Mouse (Mus musculus) CH12.LX (cell line): ENCODE results near the gene 6430531B16Rik. TPM values are rescaled to one million over a fixed set of nuclear protein-coding genes. Genes with fewer than 3 reads are reported as not detected.
A peak's percentile ranks its signal among the peaks of the same experiment; 100 is the strongest.

Experiments used
- DNase-seq: peaks from one replicate; pipeline ENCODE4 v3.0.0-alpha.2; 2013; ENCODE audit errors: extremely low read depth
- H3K27ac ChIP-seq: 2 replicates; pipeline ENCODE4 v1.5.1; 2012; ENCODE audit warnings: low read depth, mild to moderate bottlenecking, control low read depth, moderate library complexity; ENCODE audit not compliant: insufficient read depth
- H3K27me3 ChIP-seq: replicated peaks from 2 replicates; pipeline ENCODE3; 2012; ENCODE audit warnings: inconsistent platforms
- H3K36me3 ChIP-seq, 2 experiments: replicated peaks in 1 of 2; 2 replicates each; pipeline versions ENCODE3 to v1.6.1; 2012; ENCODE audit warnings: inconsistent platforms in 1 of 2, low read length in 1 of 2, mild to moderate bottlenecking in 1 of 2, mixed read lengths in 1 of 2, moderate library complexity in 1 of 2; ENCODE audit not compliant: control insufficient read depth in 1 of 2, insufficient read depth in 1 of 2
- H3K4me1 ChIP-seq, 2 experiments: 2 replicates each; pipeline ENCODE4 v1.6.1; 2012; ENCODE audit warnings: inconsistent platforms in 1 of 2, moderate library complexity in 1 of 2; ENCODE audit not compliant: insufficient read depth in 2 of 2, control insufficient read depth in 1 of 2
- H3K4me2 ChIP-seq: 2 replicates; pipeline ENCODE4 v1.6.1; 2012; ENCODE audit warnings: low read depth, mild to moderate bottlenecking, control low read depth; ENCODE audit not compliant: poor library complexity, insufficient read depth, severe bottlenecking
- H3K4me3 ChIP-seq, 3 experiments: fragments of 150-350 bp in 1 of 3; sonication (generic) in 1 of 3; replicated peaks in 1 of 3; 2 replicates each; pipeline versions ENCODE3 to v1.5.1; 2011 to 2012; ENCODE audit warnings: low read depth in 2 of 3, low read length in 2 of 3, mild to moderate bottlenecking in 2 of 3, moderate library complexity in 2 of 3, control low read depth in 1 of 3, improper control_type of control experiment in 1 of 3, inconsistent platforms in 1 of 3, mixed read lengths in 1 of 3; ENCODE audit not compliant: poor library complexity in 1 of 3
- H3K79me2 ChIP-seq: replicated peaks from 2 replicates; pipeline ENCODE4 v1.6.1; 2012; ENCODE audit warnings: mild to moderate bottlenecking, moderate library complexity; ENCODE audit not compliant: control insufficient read depth, poor library complexity, insufficient read depth, severe bottlenecking; ENCODE audit errors: extremely low read depth
- H3K9ac ChIP-seq: 2 replicates; pipeline ENCODE4 v1.6.1; 2012; ENCODE audit warnings: low read depth, mild to moderate bottlenecking, control low read depth, moderate library complexity; ENCODE audit not compliant: insufficient read depth
- H3K9me3 ChIP-seq: replicated peaks from 2 replicates; pipeline ENCODE3; 2012; ENCODE audit warnings: low read length, inconsistent platforms, mixed read lengths
- CHD1 ChIP-seq: IDR thresholded peaks from 2 replicates; pipeline ENCODE4 v1.6.1; 2012; ENCODE audit warnings: low read depth, low read length, improper control_type of control experiment, inconsistent platforms
- GABPA ChIP-seq: IDR thresholded peaks from 2 replicates; pipeline ENCODE4 v1.6.1; 2012; ENCODE audit warnings: low read depth, low read length, improper control_type of control experiment, inconsistent platforms; ENCODE audit not compliant: insufficient replicate concordance
- IRF4 ChIP-seq: IDR thresholded peaks from 2 replicates; pipeline ENCODE4 v1.6.1; 2014; ENCODE audit warnings: low read depth, mild to moderate bottlenecking, inconsistent platforms, low read length, improper control_type of control experiment
- MAFK ChIP-seq: IDR thresholded peaks from 2 replicates; pipeline ENCODE4 v1.6.1; 2011; ENCODE audit warnings: low read length, improper control_type of control experiment; ENCODE audit not compliant: insufficient replicate concordance
- MAX ChIP-seq: IDR thresholded peaks from 2 replicates; pipeline ENCODE4 v1.6.1; 2011; ENCODE audit warnings: low read length, improper control_type of control experiment
- MAZ ChIP-seq: IDR thresholded peaks from 2 replicates; pipeline ENCODE4 v1.6.1; 2012; ENCODE audit warnings: low read depth, mild to moderate bottlenecking, inconsistent platforms, low read length, improper control_type of control experiment, moderate library complexity
- MXI1 ChIP-seq: IDR thresholded peaks from 2 replicates; pipeline ENCODE4 v1.6.1; 2011; ENCODE audit warnings: mild to moderate bottlenecking, low read depth, low read length, improper control_type of control experiment
- NELFE ChIP-seq: IDR thresholded peaks from 2 replicates; pipeline ENCODE4 v1.6.1; 2011; ENCODE audit warnings: low read depth, low read length, improper control_type of control experiment
- NRF1 ChIP-seq: IDR thresholded peaks from 2 replicates; pipeline ENCODE4 v1.6.1; 2014; ENCODE audit warnings: low read depth, mild to moderate bottlenecking, inconsistent platforms, low read length, improper control_type of control experiment, moderate library complexity
- PAX5 ChIP-seq: IDR thresholded peaks from 2 replicates; pipeline ENCODE4 v1.6.1; 2012; ENCODE audit warnings: low read length, inconsistent platforms, mixed read lengths
- POLR2A ChIP-seq: IDR thresholded peaks from 2 replicates; pipeline ENCODE4 v1.6.1; 2011; ENCODE audit warnings: low read depth, mild to moderate bottlenecking, improper control_type of control experiment, low read length
- POLR2AphosphoS2 ChIP-seq: IDR thresholded peaks from 2 replicates; pipeline ENCODE4 v1.6.1; 2011; ENCODE audit warnings: low read depth, low read length, improper control_type of control experiment
- SIN3A ChIP-seq: IDR thresholded peaks from 2 replicates; pipeline ENCODE4 v1.6.1; 2012; ENCODE audit warnings: low read length, improper control_type of control experiment, inconsistent platforms
- SMC3 ChIP-seq: IDR thresholded peaks from 2 replicates; pipeline ENCODE4 v1.6.1; 2011; ENCODE audit warnings: low read depth, low read length, improper control_type of control experiment
- TBP ChIP-seq: conservative IDR thresholded peaks from 2 replicates; pipeline ENCODE4 v1.6.1; 2011; ENCODE audit warnings: low read depth, low read length, improper control_type of control experiment
- TCF12 ChIP-seq: IDR thresholded peaks from 2 replicates; pipeline ENCODE4 v1.6.1; 2014; ENCODE audit warnings: low read depth, mild to moderate bottlenecking, inconsistent platforms, low read length, improper control_type of control experiment
- USF1 ChIP-seq: IDR thresholded peaks from 2 replicates; pipeline ENCODE4 v1.6.1; 2014; ENCODE audit warnings: low read depth, mild to moderate bottlenecking, inconsistent platforms, low read length, improper control_type of control experiment
- ZNF384 ChIP-seq: IDR thresholded peaks from 2 replicates; pipeline ENCODE4 v1.6.1; 2012; ENCODE audit warnings: low read depth, low read length, improper control_type of control experiment, inconsistent platforms
- dilution Hi-C: fragments of 300-500 bp; cut with MboI; formaldehyde crosslinking; loops from 2 replicates; pipeline ENCODE4 v1.14.3; 2020; ENCODE audit warnings: low sequenced_read_pairs; ENCODE audit not compliant: extremely low pct_unique_long_range_greater_than_20kb, extremely low pct_ligation_motif_present
- in situ Hi-C: fragments of 300-500 bp; cut with MboI; formaldehyde crosslinking; loops from 3 replicates; pipeline ENCODE4 v1.14.3; 2019; ENCODE audit warnings: low sequenced_read_pairs, low pct_ligation_motif_present, low pct_unique_long_range_greater_than_20kb, mixed read lengths
- polyA plus RNA-seq: library from polyadenylated mRNA; unstranded; fragments of >175 nt; gene quantifications from 2 replicates; pipeline ENCODE4 v1.2.1, GENCODE M21; 2012; ENCODE audit warnings: low read depth; ENCODE audit not compliant: insufficient read length
- total RNA-seq, 2 experiments: library from RNA; depleted of rRNA; stranded (reverse); fragments of 300-350 nt in 1 of 2; fragments of >200 nt in 1 of 2; gene quantifications; 2 replicates each; pipeline ENCODE4 v1.2.3; 2012 to 2014

Gene 6430531B16Rik
- total and polyA plus RNA-seq, 3 experiments: 0.13 to 0.21 TPM; not detected in 1

DNA sequence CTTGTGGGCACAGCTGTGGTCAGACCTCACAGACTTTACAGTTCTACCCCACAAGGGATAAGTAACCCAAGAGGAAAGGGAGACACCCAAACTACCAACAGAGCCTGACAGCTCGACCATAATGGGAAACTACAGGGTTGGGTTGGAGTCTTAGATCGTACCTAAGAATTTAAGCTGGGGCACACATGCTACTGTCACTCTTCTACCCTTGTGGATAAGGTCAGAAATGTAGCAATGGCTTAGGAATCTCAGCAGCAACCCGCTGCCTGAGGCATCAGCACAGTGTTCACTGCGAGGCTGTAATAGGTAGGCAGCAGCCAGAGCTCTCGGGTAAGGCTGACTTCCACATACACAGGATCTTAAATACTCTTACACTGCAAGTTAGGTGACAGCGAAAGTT, 15.0 kb upstream of the 6430531B16Rik start:
- in situ Hi-C loops: loop anchor here (5.0 to 10.0 kb wide), 2 partner anchors 81 to 141 kb away; partner anchors contain the start of gene Mtg1
- TF ChIP-seq GABPA: no peak
- no peak for TF ChIP-seq TBP
- TF ChIP-seq SMC3: no peak
- no peak for TF ChIP-seq NRF1
- no peak for TF ChIP-seq MAX
- no peak for TF ChIP-seq MAFK
- TF ChIP-seq, all 38 proteins: peak for 0
- dilution Hi-C loops: no loop called here
- Histone ChIP-seq H3K4me2 (no peak overlapping the region), H3K36me3 (peaks cover 43 to 60% of the 10 kb centered on the region in 2 experiments), H3K9ac (peak overlapping the region; percentile 20; the same call in 1 of the 2 replicates), H3K27ac (peak overlapping the region; percentile 71), H3K27me3 (no peaks in the 10 kb centered on the region), H3K4me1 (peaks cover 25 to 59% of the 10 kb centered on the region in 2 experiments), H3K4me3 (no peak overlapping the region), H3K79me2 (peaks cover 26% of the 10 kb centered on the region), H3K9me3 (no peaks in the 10 kb centered on the region)
- no peak for DNase-seq

- Histone ChIP-seq H3K27ac (peak within 1 kb of the TSS; percentile 71), H3K4me2 (peak within 1 kb of the TSS; percentile 69), H3K79me2 (peaks cover 26% of the 10 kb centered on the region), H3K9me3 (no peaks in the 10 kb centered on the region), H3K4me1 (peaks cover 25 to 63% of the 10 kb centered on the region in 2 experiments), H3K27me3 (no peaks in the 10 kb centered on the region), H3K9ac (peak within 1 kb of the TSS; percentile 72), H3K4me3 (peak within 1 kb of the TSS; percentile 68 to 79 (median 68)), H3K36me3 (peaks cover 44 to 60% of the 10 kb centered on the region in 2 experiments)
- dilution Hi-C loops: no loop called here
- peak; percentile 92 for DNase-seq
- in situ Hi-C loops: loop anchor here (5.0 to 10.0 kb wide), 2 partner anchors 80 to 142 kb away; partner anchors contain the start of gene Mtg1
- TF ChIP-seq TCF12 (peak; percentile 80), CHD1 (no peak), TBP (peak; percentile 92), POLR2A (peak; percentile 88), NELFE (peak; percentile 72), PAX5 (no peak), MXI1 (0 out of 2 replicates have a peak, but pooled peaks have one; percentile 14), USF1 (no peak), MAZ (0 out of 2 replicates have a peak, but pooled peaks have one; percentile 53), ZNF384 (no peak), SIN3A (peak; percentile 53; the same call in 1 of the 2 replicates), POLR2AphosphoS2 (peak; percentile 85; the same call in 1 of the 2 replicates), IRF4 (0 out of 2 replicates have a peak, but pooled peaks have one; percentile 12)
- TF ChIP-seq, all 38 proteins: peak for 9
These were observed 13.9 kb upstream of the 6430531B16Rik start, which contains the start of gene Adam8 for GRCm38 (mm10) chr7:139992406-139992805. TSS of gene Adam8 (minus strand) at chr7:139992562.
